Mouse (Mus musculus) stomach, postnatal 0 days (tissue): ENCODE measurements at regions not wholly inside any gene's neighbourhood (a gene's known extent, or its start where the extent isn't known, plus 50 kb on each side); places are given as distances from the start of the nearest gene placed in this dataset.

Source experiments
- CTCF ChIP-seq: IDR thresholded peaks from 2 replicates; pipeline ENCODE4 v1.5.1; 2016; ENCODE audit warnings: antibody characterized with exemption, low read depth, mild to moderate bottlenecking, moderate library complexity
- EP300 ChIP-seq: optimal IDR thresholded peaks from 2 replicates; pipeline ENCODE3; 2016; ENCODE audit warnings: antibody characterized with exemption

DNA sequence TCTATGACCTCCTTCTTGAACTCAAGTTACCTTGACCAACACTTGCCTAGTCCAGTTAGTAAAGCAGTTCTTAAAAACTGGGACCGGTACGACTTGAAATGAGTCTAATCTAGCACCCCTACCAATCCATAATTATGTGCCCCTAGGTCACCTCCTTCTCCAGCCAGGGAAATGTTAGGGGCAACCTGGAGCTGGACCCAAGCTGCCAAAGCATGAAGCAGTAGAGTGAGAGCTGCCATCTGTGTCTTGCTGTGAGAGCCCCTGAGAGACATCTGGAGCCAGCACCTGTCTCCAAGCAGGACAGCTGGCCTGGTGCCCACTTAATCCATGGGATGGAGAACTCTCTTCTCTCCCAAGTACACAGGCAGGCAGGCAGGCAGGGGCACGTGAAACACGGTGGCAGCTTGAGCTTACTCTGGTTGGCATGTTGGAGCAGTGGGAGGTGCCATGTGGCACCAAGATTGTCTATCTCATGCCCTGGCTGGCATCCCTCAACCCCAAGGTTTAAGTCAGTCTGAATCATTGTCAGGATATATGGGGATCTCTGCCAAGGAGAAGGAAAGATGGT, 1473.8 kb upstream of the Gm6569 start:
- TF ChIP-seq CTCF (no peak), EP300 (no peak)
